Mouse (Mus musculus) layer of hippocampus, postnatal 10 days (tissue): ENCODE results near the gene B3gat3. TPM values are rescaled to one million over a fixed set of nuclear protein-coding genes. Genes with fewer than 3 reads are reported as not detected.
A peak's percentile ranks its signal among the peaks of the same experiment; 100 is the strongest.
"Not testable (repeated sequence)": the region's sequence is repeated elsewhere in the genome, so short reads cannot be mapped to it uniquely, and the experiment has no call there.

Source experiments
- DNase-seq, 2 experiments: peaks; one replicate each; pipeline ENCODE4 v3.0.0; 2021; ENCODE audit warnings: low spot score in 2 of 2
- long read RNA-seq: library from polyadenylated mRNA; stranded (forward); transcript quantifications from one replicate; pipeline ENCODE4 v2.0.0, GENCODE M21; 2023
- total RNA-seq, 2 experiments: library from RNA; stranded (reverse); gene quantifications; 2 replicates each; pipeline ENCODE4 v1.2.3; 2021

B3gat3 gene
- 100 to 1,000 TPM; 121 to 130 TPM for total RNA-seq
- long read RNA-seq, transcript B3gat3-203 (5 exons, 909 nt): minor isoform, 5 of 125 reads
- long read RNA-seq, transcript B3gat3-201 (5 exons, 1,603 nt): major isoform, 108 of 125 reads
- long read RNA-seq, partial matches to known transcripts: 10 of 125 reads
- long read RNA-seq, other reads (novel, unspliced or antisense): 2 of 125 reads

DNA sequence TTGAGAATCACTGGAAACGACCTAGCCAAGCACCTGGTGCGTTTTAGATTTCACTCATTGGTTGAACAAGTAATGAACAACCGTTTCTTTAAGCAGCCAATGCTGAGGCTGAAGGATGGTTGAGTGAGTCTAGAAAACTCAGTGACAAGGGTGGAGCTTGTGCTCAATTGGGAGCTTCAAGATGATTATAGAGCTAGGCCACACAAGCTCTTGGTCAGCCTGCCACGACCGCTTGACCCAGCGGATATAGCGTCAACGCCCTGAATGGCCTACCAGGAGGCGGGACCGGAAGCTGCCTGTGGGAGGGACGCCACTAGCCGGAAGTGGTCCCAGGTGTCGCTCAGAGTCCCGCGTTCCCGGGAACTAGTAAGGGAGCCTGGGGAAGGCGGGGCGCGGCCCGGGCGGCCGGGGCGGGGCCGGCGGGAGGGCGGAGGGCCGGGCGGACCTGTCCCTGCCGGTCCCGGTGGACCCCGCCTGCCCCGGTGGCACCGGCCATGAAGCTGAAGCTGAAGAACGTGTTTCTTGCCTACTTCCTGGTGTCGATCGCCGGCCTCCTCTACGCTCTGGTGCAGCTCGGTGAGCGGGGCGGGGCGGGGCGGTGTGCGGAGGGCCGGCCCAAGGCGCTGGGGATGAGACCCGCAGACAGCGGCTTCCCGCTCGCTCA is at the start of gene B3gat3:
B3gat3 (plus strand) TSS at position 302 of the 664 bp plus-strand sequence.
- peak; percentile 90 to 92 for DNase-seq

DNA sequence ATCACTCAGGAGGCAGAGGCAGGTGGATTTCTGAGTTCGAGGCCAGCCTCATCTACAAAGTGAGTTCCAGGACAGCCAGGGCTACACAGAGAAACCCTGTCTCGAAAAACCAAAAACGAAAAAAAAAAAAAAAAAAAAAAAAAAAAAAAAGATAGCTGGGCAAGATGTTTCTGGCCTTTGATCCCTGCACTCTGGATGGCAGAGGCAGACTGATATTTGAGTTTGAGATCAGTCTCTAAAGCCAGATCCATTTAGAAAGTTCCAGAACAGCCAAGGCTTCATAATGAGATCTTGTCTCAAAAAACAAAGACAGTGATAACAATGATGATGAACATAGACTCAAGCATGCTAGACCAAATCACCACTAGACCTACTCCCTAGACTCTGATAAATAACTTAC is 49.8 kb upstream of the B3gat3 start:
- DNase-seq: not testable (repeated sequence)

DNA sequence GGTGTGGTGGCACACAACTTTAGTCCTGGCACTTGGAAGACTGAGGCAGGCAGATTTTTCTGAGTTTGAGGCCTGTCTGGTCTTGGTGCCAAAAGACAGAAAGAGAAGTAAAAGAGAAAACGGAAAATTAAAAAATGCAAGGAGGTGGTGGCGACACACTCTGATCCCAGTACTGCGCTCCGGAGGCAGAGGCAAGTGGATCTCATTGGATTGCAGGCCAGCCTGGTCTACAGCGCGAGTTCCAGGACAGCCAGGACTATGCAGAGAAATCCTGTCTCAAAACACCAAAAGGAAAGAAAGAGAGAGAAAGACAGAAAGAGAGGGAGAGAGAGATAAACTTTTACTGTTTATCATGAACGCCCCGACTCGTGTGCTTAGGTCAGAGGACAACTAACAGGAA is 49.3 kb upstream of the B3gat3 start:
- DNase-seq: no peak

DNA sequence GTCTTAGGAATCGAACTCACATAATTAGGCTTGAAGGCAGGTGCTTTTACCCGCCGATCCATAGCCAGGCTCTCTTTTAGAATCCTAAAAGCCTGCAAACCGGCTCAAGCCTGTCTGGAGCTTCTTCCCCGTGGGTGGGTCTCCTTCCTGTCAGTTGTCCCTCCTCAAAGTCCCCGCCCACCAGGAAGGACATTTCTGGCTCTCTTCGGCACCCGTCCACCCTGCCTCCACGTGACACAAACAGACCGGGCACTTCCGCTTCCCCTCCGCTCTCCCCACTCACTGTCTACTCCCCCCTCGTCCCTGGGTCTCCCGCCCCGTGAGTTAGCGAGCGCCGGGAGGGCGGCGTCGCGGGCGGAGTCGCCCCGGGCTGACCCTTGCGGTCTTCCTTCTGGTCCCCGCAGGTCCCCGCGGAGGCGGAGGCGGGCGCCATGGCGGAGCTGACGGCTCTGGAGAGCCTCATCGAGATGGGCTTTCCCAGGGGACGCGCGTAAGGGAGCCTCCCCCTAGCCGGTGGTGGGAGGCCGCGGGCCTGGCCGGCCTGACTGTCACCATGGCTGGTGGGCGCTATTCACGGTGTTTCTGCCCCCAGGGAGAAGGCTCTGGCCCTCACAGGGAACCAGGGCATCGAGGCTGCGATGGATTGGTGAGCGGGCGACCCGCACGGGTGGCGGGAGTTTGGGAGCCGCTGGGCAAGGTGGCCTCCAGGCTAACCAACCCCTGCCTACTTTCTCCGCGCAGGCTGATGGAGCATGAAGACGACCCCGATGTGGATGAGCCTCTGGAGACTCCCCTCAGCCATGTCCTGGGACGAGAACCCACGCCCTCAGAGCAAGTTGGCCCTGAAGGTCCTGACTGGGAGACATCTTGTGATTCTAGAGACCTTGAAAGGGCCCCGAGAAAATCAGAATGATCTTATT is 48.6 kb upstream of the B3gat3 start, which contains the start of gene Ubxn1:
Ubxn1 (plus strand) TSS at position 230 of the 920 bp plus-strand sequence.
- DNase-seq: peak; percentile 97

DNA sequence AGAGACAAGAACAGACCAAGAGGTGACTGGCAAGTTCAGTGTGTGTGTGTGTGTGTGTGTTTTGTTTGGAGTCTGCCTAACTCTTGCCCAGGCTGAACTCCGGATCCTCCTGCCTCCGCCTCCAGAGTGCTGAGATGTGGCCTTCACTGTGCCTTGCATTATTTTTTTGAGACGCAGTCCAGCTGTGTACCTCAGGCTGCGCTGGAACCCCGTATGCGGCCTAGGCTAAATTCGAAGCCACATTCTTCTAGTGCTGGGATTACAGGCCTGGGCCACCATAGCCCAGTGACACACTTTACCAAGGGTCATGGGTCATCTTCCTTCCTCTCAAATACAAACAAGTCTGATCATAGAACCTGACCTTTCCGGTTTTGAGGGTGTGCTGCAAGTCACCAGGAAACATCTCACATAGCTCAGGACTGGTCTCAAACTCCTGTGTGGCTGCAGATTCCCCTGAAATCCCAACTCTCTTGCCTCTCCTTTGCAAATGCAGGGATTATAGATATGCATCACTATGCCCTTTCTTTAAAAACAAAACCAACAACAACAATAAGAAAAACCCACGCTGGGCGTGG is 47.8 kb upstream of the B3gat3 start:
- DNase-seq: no peak

DNA sequence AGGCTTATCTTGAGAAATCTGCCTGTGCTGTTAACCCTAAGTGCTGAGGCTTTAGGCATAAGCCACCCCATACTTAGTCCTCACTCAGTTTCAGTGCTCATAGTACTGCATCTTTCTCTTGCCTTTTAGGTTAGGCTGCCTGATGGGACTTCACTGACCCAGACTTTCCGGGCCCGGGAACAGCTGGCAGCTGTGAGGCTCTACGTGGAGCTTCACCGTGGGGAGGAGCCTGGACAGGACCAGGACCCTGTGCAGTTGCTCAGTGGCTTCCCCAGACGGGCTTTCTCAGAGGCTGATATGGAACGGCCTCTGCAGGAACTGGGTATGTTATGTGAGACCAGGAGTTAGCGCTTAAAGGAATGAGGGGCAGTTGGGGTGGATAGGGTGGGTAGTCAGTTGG is 45.1 kb upstream of the B3gat3 start:
- DNase-seq: no peak

DNA sequence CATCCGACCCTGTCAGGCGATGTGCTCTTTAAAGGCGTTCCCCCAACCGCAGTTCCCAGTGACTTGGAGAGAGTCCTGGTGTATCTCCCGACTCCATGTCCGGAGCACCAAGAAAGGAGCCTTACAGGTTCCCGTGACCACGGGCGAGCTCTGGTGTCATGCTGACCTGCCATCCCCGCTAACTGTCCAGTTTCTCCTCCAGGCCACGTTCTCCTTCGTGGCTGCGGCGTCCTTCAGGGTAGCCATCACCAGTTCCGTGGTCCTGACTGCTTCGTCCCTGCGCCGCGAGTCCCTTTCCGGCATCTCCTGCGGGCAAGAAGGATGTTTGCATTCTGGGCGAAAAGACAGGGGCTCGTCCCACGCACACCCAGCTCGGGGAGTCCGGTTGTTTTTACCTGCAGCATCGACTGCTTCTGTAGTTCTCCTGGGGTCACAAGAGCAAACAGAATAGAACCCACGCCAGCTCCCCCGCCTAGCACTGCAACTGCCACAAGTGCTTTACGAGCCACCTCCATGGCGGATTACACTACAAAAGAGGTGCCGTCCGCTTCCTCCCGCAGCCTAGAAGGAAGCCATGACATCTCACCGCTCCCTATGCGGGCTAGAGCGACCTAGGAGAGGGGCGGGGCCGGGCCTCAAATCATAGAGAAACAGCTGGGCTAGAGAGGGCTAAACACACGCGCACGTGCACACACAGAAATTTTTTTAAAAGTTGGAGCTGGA is 39.7 kb upstream of the B3gat3 start, which contains the start of gene Uqcc3:
Uqcc3 (minus strand) TSS at position 613 of the 723 bp plus-strand sequence.
- DNase-seq: peak; percentile 82 to 87

DNA sequence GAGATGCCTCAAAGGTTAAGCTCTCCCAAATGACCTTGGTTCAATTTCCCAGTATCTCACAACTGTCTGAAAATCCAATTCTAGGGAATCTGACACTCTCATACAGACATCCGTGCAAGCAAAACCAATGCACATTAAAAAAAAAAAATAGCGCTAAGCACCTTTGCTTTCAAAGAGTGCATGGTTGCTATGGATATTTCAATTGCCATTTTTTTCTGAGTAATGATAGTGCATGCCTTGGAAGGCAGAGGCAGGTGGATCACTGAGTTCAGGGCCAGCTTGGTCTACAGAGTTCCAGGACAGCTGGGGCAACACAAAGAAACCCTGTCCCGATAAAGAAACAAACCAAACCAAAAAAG is 39.2 kb upstream of the B3gat3 start:
- no peak for DNase-seq

DNA sequence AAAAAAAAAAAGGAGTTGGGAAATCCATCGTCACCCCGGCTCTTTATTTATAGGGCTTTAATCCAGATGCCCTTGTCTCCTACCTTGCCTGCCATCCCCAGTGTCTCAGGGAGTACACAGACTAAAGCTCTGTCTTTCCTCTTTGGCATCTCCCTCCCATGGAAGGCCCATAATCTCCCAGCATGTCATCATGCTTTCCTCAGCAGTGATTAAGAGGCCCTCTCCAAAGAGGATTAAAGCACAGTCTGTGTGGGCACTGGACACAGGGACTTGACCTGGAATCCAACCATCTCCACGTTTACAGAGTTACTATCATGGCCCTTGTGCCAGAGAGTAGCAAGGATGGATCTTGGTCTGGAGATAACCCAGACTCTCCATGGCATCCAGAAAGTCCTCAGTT is 36.6 kb upstream of the B3gat3 start, which contains the start of the genes Lbhd1 and Gm49403:
Lbhd1 (plus strand) TSS at position 117 of the 400 bp plus-strand sequence.
Gm49403 (plus strand) TSS at position 315 of the 400 bp plus-strand sequence.
- no peak for DNase-seq

DNA sequence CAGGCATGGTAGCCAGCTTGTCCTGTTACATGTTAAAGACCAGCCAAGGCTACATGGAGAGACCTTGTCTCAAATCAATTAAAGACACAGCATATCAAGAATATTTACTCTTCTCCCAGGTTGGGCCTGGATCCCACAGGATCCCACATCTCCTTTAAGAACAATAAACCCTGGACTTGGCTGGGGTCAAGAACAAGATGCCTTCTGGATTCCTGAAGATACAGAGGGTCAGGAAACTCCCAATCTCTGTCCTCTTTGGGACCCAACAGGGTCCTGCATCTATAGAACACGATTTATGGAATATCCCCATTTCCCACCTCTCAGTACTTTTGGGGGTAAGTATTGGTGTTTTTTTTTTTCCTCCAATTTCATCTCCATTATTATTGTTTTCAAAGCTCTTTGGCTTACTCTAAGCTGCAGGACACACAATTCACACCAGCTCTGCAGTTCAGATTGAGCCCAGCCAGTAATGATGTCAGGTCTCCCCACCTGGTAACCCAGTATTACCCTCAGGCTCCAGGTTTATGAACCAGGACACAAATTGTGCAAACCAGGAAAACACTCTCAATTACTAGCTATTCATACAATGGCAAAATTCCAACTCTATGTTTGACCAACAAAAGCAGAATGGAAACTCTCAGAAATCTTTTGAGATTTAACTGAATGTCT is 33.1 kb upstream of the B3gat3 start:
- no peak for DNase-seq

DNA sequence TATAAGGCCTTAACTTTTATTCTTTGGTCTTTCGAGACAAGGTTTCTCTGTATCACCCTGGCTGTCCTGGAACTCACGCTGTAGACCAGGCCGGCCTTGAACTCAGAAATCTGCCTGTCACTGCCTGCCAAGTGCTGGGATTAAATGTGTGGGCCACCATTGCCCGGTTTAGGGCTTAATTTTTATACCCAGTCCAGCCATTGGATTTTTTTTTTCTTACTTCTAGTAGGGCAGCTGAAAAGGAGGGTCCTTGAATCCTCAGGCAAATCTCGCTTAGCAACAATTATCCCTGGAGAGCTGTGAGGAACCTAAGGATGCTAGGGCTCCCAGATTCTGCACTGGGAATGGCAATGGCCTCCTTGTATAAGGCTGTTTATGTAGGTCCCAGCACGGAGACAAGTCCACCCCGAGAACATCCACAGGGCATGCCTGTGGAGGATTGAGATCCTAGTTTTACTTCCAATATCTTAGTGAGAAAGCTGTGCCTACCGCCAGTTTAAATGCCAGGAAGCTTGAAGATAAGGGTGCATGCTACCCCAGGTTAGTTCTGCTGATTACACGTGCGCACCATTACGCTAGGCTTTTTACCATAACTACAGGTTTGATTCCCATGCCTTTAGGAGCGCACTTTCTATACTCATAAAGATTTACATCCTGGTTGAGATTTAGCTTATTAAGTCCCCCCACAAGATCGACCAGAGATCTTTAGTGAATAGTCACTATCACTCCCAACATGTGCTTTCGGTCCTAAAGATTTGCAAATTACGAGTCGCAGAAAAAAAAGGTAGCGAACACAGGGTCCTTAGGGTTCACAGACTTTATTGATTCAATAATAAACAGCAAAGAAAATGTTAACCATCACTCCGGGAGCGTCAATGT is 32.4 kb upstream of the B3gat3 start:
- no peak for DNase-seq

DNA sequence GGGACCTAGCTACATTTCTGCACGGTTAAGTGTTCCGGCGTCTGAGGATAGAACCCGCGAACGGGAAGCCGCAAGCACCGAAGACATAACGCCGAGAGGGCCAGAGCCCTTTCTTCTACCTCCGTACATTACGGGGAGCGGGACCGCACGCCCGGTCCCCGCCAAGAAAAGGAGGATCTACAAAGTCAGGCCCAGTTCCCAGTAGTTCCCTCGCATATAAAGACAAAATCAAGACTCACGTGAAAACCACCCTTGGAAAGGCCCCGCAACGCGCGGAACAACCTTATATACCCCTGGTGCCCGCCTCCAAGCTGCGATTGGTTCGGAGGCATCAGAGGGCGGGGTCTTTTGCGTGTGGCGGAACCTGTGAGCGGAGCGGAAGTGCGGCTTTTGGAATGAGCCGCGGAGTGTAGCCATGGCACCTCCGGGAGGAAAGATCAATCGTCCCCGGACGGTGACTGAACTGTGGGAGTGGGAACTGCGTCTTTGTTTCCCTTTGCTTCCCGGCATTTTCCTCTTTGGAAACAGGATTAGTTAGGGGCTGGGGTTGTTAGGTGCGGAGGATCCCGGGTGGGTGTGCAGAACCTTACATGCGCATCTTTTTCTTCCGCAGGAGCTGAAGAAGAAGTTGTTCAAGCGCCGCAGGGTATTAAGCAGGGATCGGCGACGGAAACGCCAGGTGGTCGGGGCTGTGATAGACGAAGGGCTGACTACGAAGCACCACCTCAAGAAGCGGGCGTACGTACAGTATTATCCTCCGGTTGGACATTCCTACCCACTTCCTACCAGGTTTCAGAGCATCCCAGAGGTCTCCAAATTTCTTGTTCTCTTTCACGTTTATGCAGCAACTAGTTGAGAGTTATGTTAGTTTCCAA is 31.4 kb upstream of the B3gat3 start, which contains the start of the genes 1810009A15Rik and Gm49416:
1810009A15Rik (plus strand) TSS at position 343 of the 875 bp plus-strand sequence.
Gm49416 (plus strand) TSS at position 416 of the 875 bp plus-strand sequence.
- DNase-seq: peak; percentile 93 to 95

DNA sequence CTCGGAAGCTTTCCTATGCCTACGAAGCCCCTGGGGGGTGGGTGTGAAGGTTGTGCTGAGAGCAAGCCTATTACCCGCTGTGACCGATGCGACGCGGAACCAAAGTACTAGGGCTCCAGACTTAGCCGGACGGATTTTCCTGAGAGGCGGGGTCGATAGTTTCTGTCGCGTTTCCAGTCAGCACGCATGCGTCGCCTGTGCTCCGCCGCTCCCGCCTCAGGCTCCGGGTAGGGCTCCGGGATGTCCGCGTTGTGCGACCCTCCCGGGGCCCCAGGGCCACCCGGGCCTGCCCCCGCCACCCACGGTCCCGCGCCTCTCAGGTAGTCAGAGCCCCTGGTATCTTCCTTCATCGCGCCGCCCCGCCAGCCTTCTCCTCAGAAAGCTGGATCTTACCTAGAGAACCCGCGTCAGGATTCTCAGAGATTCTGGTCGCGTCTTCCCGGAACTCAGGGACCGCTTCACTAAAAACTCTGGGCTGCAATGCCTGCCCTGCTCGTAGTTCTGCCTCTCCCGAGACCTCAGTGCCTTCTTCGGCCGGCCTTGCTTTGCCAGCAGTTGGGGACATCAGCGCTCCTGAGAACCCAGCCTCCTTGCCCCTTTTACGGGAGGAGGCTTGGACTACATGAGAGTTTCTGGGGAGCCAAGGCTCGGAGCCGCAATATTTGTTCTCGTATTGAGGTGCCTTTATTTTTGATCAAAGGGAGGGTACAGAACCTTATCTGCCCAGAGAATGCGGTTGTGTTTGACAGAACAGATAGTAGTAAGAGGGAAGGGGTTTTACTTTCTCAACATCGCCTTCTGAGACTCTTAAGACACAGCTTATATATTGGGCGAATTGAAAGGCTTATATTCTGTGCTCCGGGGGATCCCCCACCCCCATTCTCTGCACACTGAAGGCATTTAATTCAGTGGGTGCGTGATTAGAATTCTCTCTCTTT is 27.1 kb upstream of the B3gat3 start, which contains the start of gene Ints5:
Ints5 (plus strand) TSS at position 177 of the 938 bp plus-strand sequence.
- peak; percentile 87 to 90 for DNase-seq

DNA sequence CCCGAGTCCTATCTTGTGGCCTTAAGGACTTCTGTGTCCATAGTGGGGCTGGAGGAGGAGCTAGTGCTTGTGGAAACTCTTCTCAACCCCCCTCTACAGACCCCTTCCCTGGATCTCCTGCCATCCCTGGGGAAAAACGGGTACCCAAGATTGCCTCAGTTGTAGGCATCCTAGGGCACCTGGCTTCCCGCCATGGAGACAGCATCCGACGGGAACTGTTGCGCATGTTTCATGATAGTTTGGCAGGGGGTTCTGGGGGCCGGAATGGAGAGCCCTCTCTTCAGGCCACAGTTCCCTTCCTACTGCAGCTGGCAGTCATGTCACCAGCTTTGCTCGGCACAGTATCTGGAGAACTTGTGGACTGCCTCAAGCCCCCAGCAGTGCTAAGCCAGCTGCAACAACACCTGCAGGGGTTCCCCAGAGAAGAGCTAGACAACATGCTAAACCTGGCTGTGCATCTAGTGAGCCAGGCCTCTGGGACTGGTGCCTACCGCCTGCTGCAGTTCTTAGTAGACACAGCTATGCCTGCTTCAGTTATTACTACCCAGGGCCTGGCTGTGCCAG is 24.7 kb upstream of the B3gat3 start:
- no peak for DNase-seq

DNA sequence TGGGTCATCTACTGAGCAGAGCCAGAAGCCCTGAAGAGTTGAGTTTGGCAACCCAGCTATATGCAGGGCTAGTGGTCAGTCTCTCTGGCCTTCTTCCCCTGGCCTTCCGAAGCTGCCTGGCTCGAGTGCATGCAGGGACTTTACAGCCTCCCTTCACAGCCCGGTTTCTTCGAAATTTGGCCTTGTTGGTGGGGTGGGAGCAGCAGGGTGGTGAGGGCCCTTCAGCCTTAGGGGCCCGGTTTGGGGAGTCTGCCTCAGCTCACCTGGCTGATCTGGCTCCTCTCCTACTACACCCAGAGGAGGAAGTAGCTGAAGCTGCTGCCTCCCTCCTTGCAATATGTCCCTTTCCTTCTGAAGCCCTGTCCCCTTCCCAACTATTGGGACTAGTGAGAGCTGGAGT is 23.9 kb upstream of the B3gat3 start:
- DNase-seq: not testable (repeated sequence)

DNA sequence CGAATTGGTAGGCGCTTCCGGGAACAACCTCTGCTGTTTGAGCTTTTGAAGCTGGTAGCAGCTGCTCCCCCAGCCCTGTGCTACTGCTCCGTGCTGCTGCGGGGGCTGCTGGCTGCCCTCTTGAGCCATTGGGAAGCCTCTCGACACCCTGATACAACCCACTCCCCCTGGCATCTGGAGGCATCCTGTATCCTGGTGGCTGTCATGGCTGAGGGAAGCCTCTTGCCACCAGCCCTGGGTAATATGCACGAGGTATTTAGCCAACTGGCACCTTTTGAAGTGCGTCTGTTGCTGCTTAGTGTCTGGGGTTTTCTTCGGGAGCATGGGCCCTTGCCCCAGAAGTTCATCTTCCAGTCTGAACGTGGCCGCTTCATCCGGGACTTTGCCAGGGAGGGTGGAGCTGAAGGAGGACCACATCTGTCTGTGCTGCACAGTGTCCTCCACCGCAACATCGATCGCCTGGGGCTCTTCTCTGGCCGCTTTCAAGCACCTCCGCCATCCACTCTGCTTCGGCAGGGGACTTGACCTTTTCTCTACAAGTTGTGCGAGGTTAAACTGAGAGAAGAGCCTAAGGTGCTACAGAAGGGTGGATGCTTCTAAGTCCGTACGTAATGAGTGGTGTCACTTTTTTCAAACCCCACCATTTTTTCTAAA is 22.8 kb upstream of the B3gat3 start:
- DNase-seq: peak; percentile 42 to 61
